Mouse (Mus musculus): ENCODE results near the gene Khdc1c. TPM values are rescaled to one million over a fixed set of nuclear protein-coding genes. Genes with fewer than 3 reads are reported as not detected.
A peak's percentile ranks its signal among the peaks of the same experiment; 100 is the strongest.
"Not testable (repeated sequence)": the region's sequence is repeated elsewhere in the genome, so short reads cannot be mapped to it uniquely, and the experiment has no call there.

The Khdc1c gene
- polyA plus RNA-seq, 1 experiment from 2014 or later: not detected

DNA sequence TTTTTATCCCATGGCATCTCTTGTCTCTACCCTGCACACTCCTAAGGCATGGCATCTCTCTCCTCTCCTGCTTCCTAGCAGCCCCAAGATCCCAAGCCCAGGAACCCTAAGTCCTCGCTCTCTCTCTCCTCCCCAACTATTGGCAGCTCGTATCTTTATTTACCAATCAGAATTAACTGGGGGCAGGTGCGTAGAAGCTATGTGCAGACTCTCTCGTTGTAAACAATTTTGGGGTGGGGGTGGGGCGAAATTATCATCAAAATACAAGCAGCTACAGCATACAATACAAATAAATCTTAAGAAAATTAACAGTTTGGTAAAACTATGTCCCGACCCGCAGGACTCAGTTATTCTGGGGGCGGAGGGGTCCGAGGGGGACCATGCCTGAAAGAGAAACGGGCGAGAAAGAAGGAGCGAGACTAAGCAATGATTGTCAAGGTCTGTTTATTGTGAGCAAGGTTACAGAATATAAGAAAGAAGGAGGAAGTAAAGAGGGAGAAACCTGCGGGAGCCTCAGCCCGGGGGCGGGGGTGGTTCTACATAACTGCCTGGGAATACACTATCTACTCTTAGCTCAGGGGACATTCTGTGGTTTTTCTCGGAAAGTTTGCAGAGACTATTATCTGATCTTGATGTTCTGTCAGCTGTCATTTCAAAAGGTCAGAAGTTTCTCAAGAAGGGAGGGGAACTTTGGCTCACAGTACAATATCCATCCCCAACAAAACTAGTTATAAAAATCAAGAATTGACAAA is 34.7 kb upstream of the Khdc1c start:
- Histone ChIP-seq H3K27me3 (ENCODE audit: insufficient read depth, low read length) (no peaks in the 10 kb centered on the region), H3K4me3 (ENCODE audit: low read depth, low read length) (no peak overlapping the region), H3K9ac (no peak overlapping the region), H3K4me2 (no peak overlapping the region), H3K36me3 (ENCODE audit: insufficient read depth) (no peaks in the 10 kb centered on the region), H3K27ac (ENCODE audit: low read depth) (no peak overlapping the region), H3K9me3 (ENCODE audit: low read depth, low read length) (no peaks in the 10 kb centered on the region), H3K4me1 (ENCODE audit: insufficient read depth) (no peaks in the 10 kb centered on the region)
- WGBS: 72% methylated on average over 16 of the region's 16 CpGs
- DNase-seq: no peak
- no peak for ATAC-seq (ENCODE audit: insufficient read depth)
- no peak for TF ChIP-seq CTCF (IDR thresholded peaks at IDR 0.05; ENCODE audit: low read depth)

GRCm38 (mm10) chr1:21335836-21336235 is 32.3 kb upstream of the Khdc1c start:
- no peak for TF ChIP-seq CTCF (IDR thresholded peaks at IDR 0.05; ENCODE audit: low read depth)
- Histone ChIP-seq H3K27ac (ENCODE audit: low read depth) (no peak overlapping the region), H3K9me3 (ENCODE audit: low read depth, low read length) (no peaks in the 10 kb centered on the region), H3K4me1 (ENCODE audit: insufficient read depth) (no peaks in the 10 kb centered on the region), H3K9ac (no peak overlapping the region), H3K36me3 (ENCODE audit: insufficient read depth) (no peaks in the 10 kb centered on the region), H3K4me3 (ENCODE audit: low read depth, low read length) (no peak overlapping the region), H3K27me3 (ENCODE audit: insufficient read depth, low read length) (no peaks in the 10 kb centered on the region), H3K4me2 (no peak overlapping the region)
- DNase-seq (no peak), ATAC-seq (ENCODE audit: insufficient read depth) (no peak)

DNA sequence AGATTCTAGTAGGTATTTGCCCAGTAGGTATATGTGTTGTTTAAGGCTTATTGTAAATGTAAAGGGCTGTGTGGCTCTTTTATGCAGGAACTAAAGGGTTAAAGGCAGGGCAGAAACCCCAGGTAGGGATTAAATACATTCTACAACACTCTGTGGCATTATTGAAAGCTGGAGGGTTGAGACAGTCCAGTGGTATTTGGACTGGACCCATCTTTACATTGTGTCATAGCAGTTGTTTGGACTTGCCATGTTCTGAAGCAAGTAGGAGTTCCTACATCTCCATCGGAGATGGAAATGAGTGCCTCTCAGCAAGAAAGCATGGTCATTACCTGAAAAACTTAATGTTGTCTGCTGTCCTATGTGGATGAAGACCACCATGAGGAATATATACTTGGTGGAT is 27.4 kb upstream of the Khdc1c start:
- H3K36me3 ChIP-seq (ENCODE audit: insufficient read depth): no peaks in the 10 kb centered on the region
- WGBS: 97% methylated on average over 1 of the region's 1 CpGs
- ATAC-seq (ENCODE audit: insufficient read depth): no peak

GRCm38 (mm10) chr1:21344253-21344652 is 23.9 kb upstream of the Khdc1c start:
- H3K4me3 ChIP-seq (ENCODE audit: low read depth, low read length): no peak overlapping the region
- no peak overlapping the region for H3K27ac ChIP-seq (ENCODE audit: low read depth)
- no peak overlapping the region for H3K4me2 ChIP-seq
- H3K36me3 ChIP-seq (ENCODE audit: insufficient read depth): no peaks in the 10 kb centered on the region
- DNase-seq (peak; percentile 73), ATAC-seq (ENCODE audit: insufficient read depth) (0 out of 2 replicates have a peak, but pooled peaks have one; percentile 28)
- H3K4me1 ChIP-seq (ENCODE audit: insufficient read depth): no peaks in the 10 kb centered on the region
- no peaks in the 10 kb centered on the region for H3K27me3 ChIP-seq (ENCODE audit: insufficient read depth, low read length)
- peak; percentile 77 for TF ChIP-seq CTCF (IDR thresholded peaks at IDR 0.05; ENCODE audit: low read depth)
- H3K9ac ChIP-seq: no peak overlapping the region
- 58% methylated on average over 4 of the region's 4 CpGs for WGBS
- H3K9me3 ChIP-seq (ENCODE audit: low read depth, low read length): no peaks in the 10 kb centered on the region

More for the DNA sequence above, 27.4 kb upstream of the Khdc1c start:
- DNase-seq: no peak
- Histone ChIP-seq H3K4me1 (ENCODE audit: insufficient read depth) (no peaks in the 10 kb centered on the region), H3K4me2 (no peak overlapping the region), H3K4me3 (ENCODE audit: low read depth, low read length) (no peak overlapping the region), H3K9me3 (ENCODE audit: low read depth, low read length) (no peaks in the 10 kb centered on the region), H3K9ac (no peak overlapping the region), H3K27me3 (ENCODE audit: insufficient read depth, low read length) (no peaks in the 10 kb centered on the region), H3K27ac (ENCODE audit: low read depth) (no peak overlapping the region)
- no peak for TF ChIP-seq CTCF (IDR thresholded peaks at IDR 0.05; ENCODE audit: low read depth)

DNA sequence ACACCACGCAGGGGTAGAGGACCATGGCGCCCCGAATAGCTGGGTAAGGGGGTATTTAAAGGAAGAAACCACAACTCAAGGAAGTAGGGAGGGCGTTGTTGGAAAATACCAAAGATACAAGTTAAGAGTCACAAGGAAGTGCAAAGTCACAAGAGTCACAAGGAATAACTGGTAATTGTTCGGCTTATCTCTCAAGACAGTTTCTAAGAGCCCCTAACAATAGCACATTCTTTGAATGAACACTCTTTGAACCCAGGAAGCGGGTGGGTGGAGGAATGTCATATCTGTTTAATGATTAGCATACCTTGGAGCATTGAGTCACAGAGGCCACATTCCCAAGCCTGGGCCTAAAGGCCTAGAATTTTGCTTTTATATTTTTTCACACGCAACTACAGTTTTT is 23.4 kb upstream of the Khdc1c start:
- DNase-seq; H3K4me2 ChIP-seq; H3K9ac ChIP-seq; H3K27me3 ChIP-seq (ENCODE audit: insufficient read depth, low read length); H3K4me3 ChIP-seq (ENCODE audit: low read depth, low read length); ATAC-seq (ENCODE audit: insufficient read depth); H3K4me1 ChIP-seq (ENCODE audit: insufficient read depth); H3K36me3 ChIP-seq (ENCODE audit: insufficient read depth); H3K9me3 ChIP-seq (ENCODE audit: low read depth, low read length); H3K27ac ChIP-seq (ENCODE audit: low read depth): not testable (repeated sequence)
- 73% methylated on average over 7 of the region's 7 CpGs for WGBS

DNA sequence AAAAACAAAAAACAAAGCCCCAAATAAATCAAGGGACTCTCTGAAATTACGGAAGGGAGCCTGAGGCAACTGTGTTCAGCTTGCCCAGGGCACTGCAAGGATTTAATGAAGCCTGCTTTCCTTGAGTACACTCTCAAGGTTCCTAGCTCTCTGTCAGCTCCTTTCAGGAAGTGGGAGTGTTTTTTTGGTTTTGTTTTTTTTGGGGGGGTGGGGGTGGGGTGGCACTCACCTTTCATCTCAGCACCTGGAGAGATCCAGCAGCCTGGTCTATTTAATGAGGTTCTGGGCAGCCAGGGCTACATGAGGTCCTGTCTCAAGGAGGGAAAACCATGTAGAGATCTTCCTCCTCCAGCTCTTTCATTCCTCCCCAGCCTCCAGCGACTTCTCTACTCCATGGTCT is 18.8 kb upstream of the Khdc1c start, which contains the start of gene Khdc1a:
Gene Khdc1a, plus strand, starts transcription at position 301 of the 400 bp plus-strand sequence.
- DNase-seq (no peak), ATAC-seq (ENCODE audit: insufficient read depth) (no peak)
- Histone ChIP-seq H3K4me2 (no peak within 1 kb of the TSS), H3K27me3 (ENCODE audit: insufficient read depth, low read length) (no peaks in the 10 kb centered on the region), H3K36me3 (ENCODE audit: insufficient read depth) (no peaks in the 10 kb centered on the region), H3K4me3 (ENCODE audit: low read depth, low read length) (no peak within 1 kb of the TSS), H3K4me1 (ENCODE audit: insufficient read depth) (no peaks in the 10 kb centered on the region), H3K9ac (no peak within 1 kb of the TSS), H3K9me3 (ENCODE audit: low read depth, low read length) (no peaks in the 10 kb centered on the region), H3K27ac (ENCODE audit: low read depth) (no peak within 1 kb of the TSS)
- TF ChIP-seq CTCF (IDR thresholded peaks at IDR 0.05; ENCODE audit: low read depth): no peak
- 84% methylated on average over 2 of the region's 2 CpGs for WGBS

DNA sequence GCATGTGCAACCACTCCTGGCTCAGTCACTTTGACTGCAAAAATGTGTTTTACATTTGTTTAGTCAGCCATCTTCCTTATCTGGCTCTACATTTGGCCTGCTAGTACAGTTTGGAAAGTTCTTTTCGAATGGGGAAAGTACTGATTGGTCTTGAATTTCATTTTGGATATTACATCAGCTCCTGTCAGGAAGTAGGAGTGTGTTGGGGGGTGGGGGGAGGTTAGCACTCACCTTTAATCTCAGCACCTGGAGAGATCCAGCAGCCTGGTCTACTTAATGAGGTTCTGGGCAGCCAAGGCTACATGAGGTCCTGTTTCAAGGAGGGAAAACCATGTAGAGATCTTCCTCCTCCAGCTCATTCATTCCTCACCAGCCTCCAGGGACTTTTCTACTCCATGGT is 15.1 kb downstream of the Khdc1c start, which contains the start of gene Khdc1b:
Gene Khdc1b, plus strand, starts transcription at position 301 of the 400 bp plus-strand sequence.
- no peak within 1 kb of the TSS for H3K4me2 ChIP-seq
- TF ChIP-seq CTCF (IDR thresholded peaks at IDR 0.05; ENCODE audit: low read depth): no peak
- H3K27me3 ChIP-seq (ENCODE audit: insufficient read depth, low read length): no peaks in the 10 kb centered on the region
- no peaks in the 10 kb centered on the region for H3K4me1 ChIP-seq (ENCODE audit: insufficient read depth)
- H3K9ac ChIP-seq: no peak within 1 kb of the TSS
- ATAC-seq (ENCODE audit: insufficient read depth): no peak
- no peak within 1 kb of the TSS for H3K4me3 ChIP-seq (ENCODE audit: low read depth, low read length)
- H3K36me3 ChIP-seq (ENCODE audit: insufficient read depth): no peaks in the 10 kb centered on the region
- WGBS: 82% methylated on average over 1 of the region's 1 CpGs
- no peak for DNase-seq
- no peak within 1 kb of the TSS for H3K27ac ChIP-seq (ENCODE audit: low read depth)
- no peaks in the 10 kb centered on the region for H3K9me3 ChIP-seq (ENCODE audit: low read depth, low read length)

Data from lung, embryonic 14.5 days (tissue).